Comparison of ENCODE assay signal across 24 mouse cellular contexts in the genomic region with DNA sequence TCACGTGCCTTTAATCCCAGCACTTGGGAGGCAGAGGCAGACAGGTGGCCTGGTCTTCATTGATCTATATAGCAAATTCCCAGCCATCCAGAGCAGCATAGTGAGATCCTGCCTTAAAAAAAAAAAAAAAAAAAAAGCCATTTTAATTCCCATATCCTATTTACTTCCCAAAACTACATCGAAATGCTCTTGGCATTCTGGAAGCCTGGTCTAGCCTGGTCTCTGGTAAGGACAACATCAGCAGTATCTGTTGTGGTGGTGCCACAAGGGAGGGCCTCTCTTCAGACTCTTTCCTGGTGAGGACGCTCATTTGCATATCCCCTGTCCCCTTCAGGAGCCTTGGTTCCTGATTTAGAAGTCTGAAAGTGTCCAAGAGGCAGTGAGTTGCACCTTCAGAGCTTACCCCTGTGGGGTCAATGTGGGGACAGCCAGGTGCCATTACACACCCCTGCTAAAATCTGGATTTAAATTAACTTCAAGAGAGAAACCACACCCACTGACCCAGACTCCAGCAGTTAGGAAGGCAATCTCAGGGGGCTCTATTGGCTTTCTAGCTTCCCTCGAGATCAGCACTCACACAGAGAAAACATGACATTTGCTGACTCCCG. TPM values are rescaled to one million over a fixed set of nuclear protein-coding genes. Genes with fewer than 3 reads are reported as not detected.
"Had no signal": no experiment of that assay in that cellular context is flagged by ENCODE, and none has a peak within 500 bp of the region (broad histone marks: within the 10 kb centered on the region; RNA-seq: fewer than 3 reads in every experiment).

No protein-coding gene starts in this region.

- H3K4me3 ChIP-seq: kidney, embryonic 15.5 days; left cerebral cortex, adult 2 months; liver, embryonic 13.5 days; neural tube, embryonic 12.5 days; neural tube, embryonic 15.5 days; stomach, embryonic 15.5 days had no signal

- DNase-seq: kidney, postnatal 10 days; kidney, postnatal 36 days; layer of hippocampus, postnatal 36 days; liver, embryonic 13.5 days; lung, adult 2 months; lung, postnatal 14 days; lung, postnatal 4 days; midbrain, embryonic 14.5 days; right cerebral cortex, adult 18-20 months; right cerebral cortex, postnatal 14 days; right cerebral cortex, postnatal 4 days; thymus, postnatal 36 days had no signal

- H3K9ac ChIP-seq: kidney, embryonic 15.5 days; liver, embryonic 13.5 days; neural tube, embryonic 12.5 days; neural tube, embryonic 15.5 days; stomach, embryonic 15.5 days had no signal

- H3K4me1 ChIP-seq: neural tube, embryonic 12.5 days; neural tube, embryonic 15.5 days; stomach, embryonic 15.5 days had no signal

- H3K9me3 ChIP-seq: kidney, embryonic 15.5 days; liver, embryonic 13.5 days; neural tube, embryonic 12.5 days; neural tube, embryonic 15.5 days; stomach, embryonic 15.5 days had no signal

- H3K27me3 ChIP-seq: neural tube, embryonic 12.5 days; neural tube, embryonic 15.5 days; stomach, embryonic 15.5 days had no signal

- H3K4me2 ChIP-seq: kidney, embryonic 15.5 days; liver, embryonic 13.5 days; midbrain, embryonic 11.5 days; neural tube, embryonic 12.5 days; neural tube, embryonic 15.5 days; stomach, embryonic 15.5 days had no signal

- H3K27ac ChIP-seq: kidney, embryonic 15.5 days; left cerebral cortex, adult 2 months; liver, embryonic 13.5 days; neural tube, embryonic 12.5 days; neural tube, embryonic 15.5 days; stomach, embryonic 15.5 days had no signal

- H3K36me3 ChIP-seq: kidney, embryonic 15.5 days; liver, embryonic 13.5 days; neural tube, embryonic 12.5 days; neural tube, embryonic 15.5 days; stomach, embryonic 15.5 days had no signal

RNA-seq across cellular contexts. Expression of gene Cldn14, which starts 6.0 kb away (rescaled TPM):
- total RNA-seq: megakaryocyte progenitor cell, adult 5-6 weeks; megakaryocyte-erythroid progenitor cell, adult 5-6 weeks had no signal
- polyA plus RNA-seq: limb, embryonic 11.5 days; limb, embryonic 14.5 days; lung, embryonic 16.5 days; midbrain, embryonic 11.5 days; midbrain, embryonic 14.5 days; neural tube, embryonic 15.5 days; urinary bladder, adult 2 months had no signal
